Mouse (Mus musculus): ENCODE measurements at regions not wholly inside any gene's neighbourhood (a gene's known extent, or its start where the extent isn't known, plus 50 kb on each side); places are given as distances from the start of the nearest gene placed in this dataset.

GRCm38 (mm10) chr7:138149496-138149895, 248.0 kb downstream of the Tcerg1l start:
- Histone ChIP-seq H3K9me3 (ENCODE audit: control insufficient read depth, low read length) (no peaks in the 10 kb centered on the region), H3K27ac (ENCODE audit: low read depth, low read length) (no peak overlapping the region), H3K4me3 (ENCODE audit: low read depth, low read length) (no peak overlapping the region), H3K4me2 (ENCODE audit: low read depth, low read length) (no peak overlapping the region), H3K36me3 (ENCODE audit: control insufficient read depth, insufficient read depth, low read length) (no peaks in the 10 kb centered on the region), H3K27me3 (ENCODE audit: control insufficient read depth, insufficient read depth, low read length) (no peaks in the 10 kb centered on the region), H3K4me1 (ENCODE audit: control insufficient read depth, insufficient read depth, low read length) (no peaks in the 10 kb centered on the region), H3K9ac (replicated peaks; ENCODE audit: low read depth, low read length) (no peak overlapping the region)
- WGBS: 78% methylated on average over 2 of the region's 2 CpGs
- ATAC-seq (ENCODE audit: low read depth): no peak

- Histone ChIP-seq H3K36me3 (ENCODE audit: control insufficient read depth, insufficient read depth, low read length) (no peaks in the 10 kb centered on the region), H3K4me3 (ENCODE audit: low read depth, low read length) (no peak overlapping the region), H3K9ac (replicated peaks; ENCODE audit: low read depth, low read length) (no peak overlapping the region), H3K9me3 (ENCODE audit: control insufficient read depth, low read length) (no peaks in the 10 kb centered on the region), H3K27me3 (ENCODE audit: control insufficient read depth, insufficient read depth, low read length) (no peaks in the 10 kb centered on the region), H3K4me1 (ENCODE audit: control insufficient read depth, insufficient read depth, low read length) (no peaks in the 10 kb centered on the region), H3K4me2 (ENCODE audit: low read depth, low read length) (no peak overlapping the region), H3K27ac (ENCODE audit: low read depth, low read length) (no peak overlapping the region)
- no peak for ATAC-seq (ENCODE audit: low read depth)
- 40% methylated on average over 4 of the region's 4 CpGs for WGBS
Observed at GRCm38 (mm10) chr7:138153455-138154167, 243.9 kb downstream of the Tcerg1l start.

All from neural tube, embryonic 14.5 days (tissue).